Mouse (Mus musculus): Measurements from ENCODE around the gene Tmod3. TPM values are rescaled to one million over a fixed set of nuclear protein-coding genes. Genes with fewer than 3 reads are reported as not detected.

The Tmod3 gene
- polyA plus RNA-seq (2015; fragmentation: Nextera tagmentation; extraction: Ambion mirVana): 65.5 and 70.2 TPM in 2 replicates

DNA sequence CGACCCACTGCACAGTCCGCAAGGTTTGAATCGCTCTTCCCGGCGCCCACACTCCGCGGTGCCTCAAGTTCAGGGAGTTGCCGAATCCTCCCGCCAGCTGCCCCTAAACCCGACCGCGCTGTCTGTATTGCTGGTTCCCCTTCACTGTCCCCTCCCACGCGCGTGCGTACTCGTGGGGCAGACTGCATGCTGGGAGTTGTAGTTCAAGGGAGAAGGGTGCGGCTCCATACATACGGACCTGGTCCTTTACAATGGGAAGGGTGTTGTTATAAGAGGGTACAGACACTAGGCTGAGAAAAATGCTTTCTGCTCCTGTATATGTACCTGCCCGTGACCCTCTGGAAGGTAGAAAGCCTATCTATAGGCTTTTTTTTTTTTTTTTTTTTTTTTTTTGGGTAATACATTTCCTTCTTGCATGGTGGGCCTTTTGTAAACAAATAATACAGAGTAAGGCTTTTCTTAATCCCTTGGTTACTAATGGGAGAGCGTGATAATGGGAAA is at the start of gene Tmod3:
Tmod3 (minus strand) TSS at position 146 of the 501 bp plus-strand sequence.
- H3K9ac ChIP-seq (ENCODE audit: low read depth, low read length): peak within 1 kb of the TSS; percentile 83
- 2% methylated on average over 21 of the region's 21 CpGs for WGBS
- peak; percentile 92 for ATAC-seq
- no peaks in the 10 kb centered on the region for H3K9me3 ChIP-seq (ENCODE audit: control insufficient read depth)
- H3K4me1 ChIP-seq (replicated peaks; ENCODE audit: control insufficient read depth, insufficient read depth, low read length): peaks cover 3% of the 10 kb centered on the region; the same call in 1 of the 2 replicates
- H3K4me2 ChIP-seq (replicated peaks; ENCODE audit: low read depth): peak within 1 kb of the TSS; percentile 83
- H3K36me3 ChIP-seq (ENCODE audit: control insufficient read depth, insufficient read depth): no peaks in the 10 kb centered on the region
- peaks cover 7% of the 10 kb centered on the region for H3K27me3 ChIP-seq (replicated peaks; ENCODE audit: control insufficient read depth, insufficient read depth, low read length)
- TF ChIP-seq CTCF (IDR thresholded peaks at IDR 0.05; ENCODE audit: low read depth): no peak
- H3K27ac ChIP-seq (ENCODE audit: low read depth, low read length): peak within 1 kb of the TSS; percentile 94
- peak within 1 kb of the TSS; percentile 88 for H3K4me3 ChIP-seq (ENCODE audit: low read depth, low read length)

DNA sequence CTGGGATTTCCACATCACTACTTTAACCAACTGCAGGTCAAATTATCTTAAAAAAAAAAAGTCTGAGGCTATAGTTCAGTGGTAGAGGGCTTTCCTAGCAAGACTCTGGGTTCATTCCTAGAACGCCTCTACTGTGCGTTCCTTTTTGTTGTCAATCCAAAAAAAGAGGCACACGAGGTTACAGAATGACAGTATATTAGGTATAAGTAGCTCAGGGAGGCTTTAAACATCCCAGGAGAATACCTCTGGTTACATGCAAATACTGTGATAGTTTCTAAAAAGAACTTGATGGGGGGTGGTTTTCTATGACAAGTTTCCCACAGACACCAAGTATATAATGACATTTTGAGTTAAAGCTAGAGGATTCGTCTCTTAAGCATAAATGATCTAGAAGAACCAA is 48.0 kb upstream of the Tmod3 start:
- no peak overlapping the region for H3K4me2 ChIP-seq (replicated peaks; ENCODE audit: low read depth)
- H3K4me3 ChIP-seq (ENCODE audit: low read depth, low read length): no peak overlapping the region
- TF ChIP-seq CTCF (IDR thresholded peaks at IDR 0.05; ENCODE audit: low read depth): no peak
- H3K9ac ChIP-seq (ENCODE audit: low read depth, low read length): no peak overlapping the region
- H3K9me3 ChIP-seq (ENCODE audit: control insufficient read depth): no peaks in the 10 kb centered on the region
- no peaks in the 10 kb centered on the region for H3K4me1 ChIP-seq (replicated peaks; ENCODE audit: control insufficient read depth, insufficient read depth, low read length)
- peaks cover 21% of the 10 kb centered on the region for H3K27me3 ChIP-seq (replicated peaks; ENCODE audit: control insufficient read depth, insufficient read depth, low read length)
- no peak overlapping the region for H3K27ac ChIP-seq (ENCODE audit: low read depth, low read length)
- no peaks in the 10 kb centered on the region for H3K36me3 ChIP-seq (ENCODE audit: control insufficient read depth, insufficient read depth)
- no peak for ATAC-seq
- WGBS: 95% methylated on average over 4 of the region's 4 CpGs

DNA sequence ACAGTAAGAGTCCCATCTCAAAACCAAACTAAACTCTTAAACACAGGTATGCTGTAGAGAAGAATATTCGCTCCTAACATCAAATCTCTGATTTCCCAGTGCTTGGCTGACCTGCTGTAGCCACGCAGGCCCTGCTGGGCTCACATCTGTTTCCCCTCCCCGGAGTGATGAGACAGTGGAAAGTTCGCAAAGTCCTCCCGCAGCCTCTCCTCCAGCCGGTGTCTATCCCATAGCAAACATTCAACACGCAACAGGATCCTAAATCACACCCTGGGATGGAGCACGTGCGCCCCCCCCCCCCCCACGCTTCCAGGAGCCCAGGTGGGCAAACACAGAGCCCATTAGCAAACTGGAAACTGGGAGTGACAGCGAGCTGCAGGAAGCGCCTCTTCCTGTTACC is 42.1 kb upstream of the Tmod3 start:
- H3K4me2 ChIP-seq (replicated peaks; ENCODE audit: low read depth): peak overlapping the region; percentile 21; the same call in 1 of the 2 replicates
- no peak overlapping the region for H3K9ac ChIP-seq (ENCODE audit: low read depth, low read length)
- no peak overlapping the region for H3K4me3 ChIP-seq (ENCODE audit: low read depth, low read length)
- H3K27ac ChIP-seq (ENCODE audit: low read depth, low read length): no peak overlapping the region
- no peak for ATAC-seq
- no peak for TF ChIP-seq CTCF (IDR thresholded peaks at IDR 0.05; ENCODE audit: low read depth)
- no peaks in the 10 kb centered on the region for H3K27me3 ChIP-seq (replicated peaks; ENCODE audit: control insufficient read depth, insufficient read depth, low read length)
- H3K9me3 ChIP-seq (ENCODE audit: control insufficient read depth): no peaks in the 10 kb centered on the region
- no peaks in the 10 kb centered on the region for H3K36me3 ChIP-seq (ENCODE audit: control insufficient read depth, insufficient read depth)
- no peaks in the 10 kb centered on the region for H3K4me1 ChIP-seq (replicated peaks; ENCODE audit: control insufficient read depth, insufficient read depth, low read length)
- 13% methylated on average over 12 of the region's 12 CpGs for WGBS

DNA sequence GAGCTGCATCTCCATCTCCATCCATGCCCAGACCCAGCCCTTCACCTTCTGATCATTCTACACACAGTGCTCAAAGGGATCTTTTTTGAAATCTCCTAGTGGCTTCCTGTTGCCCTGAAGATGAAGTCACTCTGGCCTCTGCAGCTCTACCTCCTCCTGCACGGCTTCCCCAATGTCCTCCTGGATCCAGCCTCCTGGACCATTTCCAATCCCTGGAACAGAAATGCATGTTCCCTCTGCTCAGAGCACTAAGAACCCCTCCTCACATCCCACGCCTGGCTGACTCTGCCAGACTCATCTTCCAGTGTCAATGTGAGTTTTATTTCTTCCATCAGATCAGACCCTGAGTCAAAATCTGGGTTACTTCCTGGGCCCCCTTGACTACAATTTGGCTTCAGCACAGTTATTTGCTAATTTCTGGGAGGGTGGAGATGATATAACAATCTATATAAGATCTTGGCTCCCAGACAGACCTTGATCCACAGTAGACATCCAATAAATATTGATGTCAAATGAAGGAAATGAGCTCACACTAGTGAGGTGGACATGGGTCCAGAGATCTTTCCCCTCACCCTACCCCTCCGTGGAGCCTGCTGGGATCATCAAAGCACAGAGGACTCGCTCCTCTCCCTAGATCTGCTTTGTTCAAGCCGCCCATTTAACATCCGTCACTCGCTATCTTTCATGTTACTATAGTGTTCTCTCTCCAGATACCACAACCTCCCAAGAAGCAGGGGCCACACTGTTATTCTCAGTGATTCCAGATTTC is 40.9 kb upstream of the Tmod3 start:
- WGBS: 72% methylated on average over 7 of the region's 7 CpGs
- no peak for TF ChIP-seq CTCF (IDR thresholded peaks at IDR 0.05; ENCODE audit: low read depth)
- no peak overlapping the region for H3K27ac ChIP-seq (ENCODE audit: low read depth, low read length)
- no peaks in the 10 kb centered on the region for H3K36me3 ChIP-seq (ENCODE audit: control insufficient read depth, insufficient read depth)
- no peak overlapping the region for H3K9ac ChIP-seq (ENCODE audit: low read depth, low read length)
- no peaks in the 10 kb centered on the region for H3K4me1 ChIP-seq (replicated peaks; ENCODE audit: control insufficient read depth, insufficient read depth, low read length)
- no peak for ATAC-seq
- H3K27me3 ChIP-seq (replicated peaks; ENCODE audit: control insufficient read depth, insufficient read depth, low read length): no peaks in the 10 kb centered on the region
- no peak overlapping the region for H3K4me3 ChIP-seq (ENCODE audit: low read depth, low read length)
- no peaks in the 10 kb centered on the region for H3K9me3 ChIP-seq (ENCODE audit: control insufficient read depth)
- no peak overlapping the region for H3K4me2 ChIP-seq (replicated peaks; ENCODE audit: low read depth)

DNA sequence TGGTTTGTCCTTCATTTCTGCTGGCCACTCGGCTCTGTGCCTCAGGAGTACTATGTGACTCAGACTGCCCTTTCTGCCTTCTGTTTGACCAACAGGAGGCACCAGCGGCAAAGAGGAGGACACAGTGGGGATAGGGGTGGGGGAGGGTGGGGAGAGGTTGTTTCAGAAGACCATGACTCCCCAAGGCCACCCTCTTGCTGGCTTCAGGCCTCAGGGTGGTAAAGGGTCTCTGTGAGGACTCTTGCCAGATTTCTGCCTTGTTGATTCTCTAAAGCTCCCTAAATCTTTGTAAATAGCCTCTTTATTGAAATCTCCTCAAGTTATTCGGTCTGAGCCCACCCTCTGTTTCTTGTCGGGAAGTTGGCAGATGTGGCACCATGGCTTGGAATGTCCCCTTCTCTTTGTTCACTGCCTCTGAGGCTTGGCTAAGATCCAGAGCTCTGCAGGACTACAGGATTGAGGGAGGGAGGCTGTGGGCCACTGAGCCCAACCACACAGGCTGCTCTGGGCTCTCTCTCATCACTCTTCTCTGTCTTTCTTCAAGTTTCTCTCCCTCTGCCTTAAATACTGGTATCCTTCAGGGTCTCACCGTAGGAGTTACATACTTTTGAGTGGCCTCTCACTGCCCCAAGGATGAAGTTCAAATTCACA is 39.9 kb upstream of the Tmod3 start:
- H3K27ac ChIP-seq (ENCODE audit: low read depth, low read length): no peak overlapping the region
- no peaks in the 10 kb centered on the region for H3K36me3 ChIP-seq (ENCODE audit: control insufficient read depth, insufficient read depth)
- no peak overlapping the region for H3K4me2 ChIP-seq (replicated peaks; ENCODE audit: low read depth)
- 48% methylated on average over 5 of the region's 5 CpGs for WGBS
- H3K9me3 ChIP-seq (ENCODE audit: control insufficient read depth): no peaks in the 10 kb centered on the region
- ATAC-seq: no peak
- no peak overlapping the region for H3K9ac ChIP-seq (ENCODE audit: low read depth, low read length)
- H3K4me3 ChIP-seq (ENCODE audit: low read depth, low read length): no peak overlapping the region
- peak; percentile 44 for TF ChIP-seq CTCF (IDR thresholded peaks at IDR 0.05; ENCODE audit: low read depth)
- no peaks in the 10 kb centered on the region for H3K27me3 ChIP-seq (replicated peaks; ENCODE audit: control insufficient read depth, insufficient read depth, low read length)
- no peaks in the 10 kb centered on the region for H3K4me1 ChIP-seq (replicated peaks; ENCODE audit: control insufficient read depth, insufficient read depth, low read length)

DNA sequence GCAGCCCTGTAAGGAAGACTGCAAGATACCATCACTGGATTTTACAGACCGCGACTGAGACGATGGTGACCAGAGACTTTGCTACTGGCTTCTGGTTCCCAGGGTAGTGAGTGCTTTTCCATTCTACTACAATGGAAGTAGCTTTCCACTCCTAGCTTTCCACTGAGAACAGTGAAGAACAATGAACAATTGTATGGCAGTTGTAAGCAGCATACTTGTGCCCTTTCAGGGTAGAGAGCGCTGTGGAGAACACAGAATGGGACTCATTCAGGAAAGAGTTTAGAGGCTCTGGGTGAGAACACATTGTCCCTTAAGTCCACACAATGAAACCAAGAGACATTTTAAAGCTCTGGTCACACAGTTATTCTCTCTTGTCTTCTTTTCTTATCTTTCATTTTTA is 38.1 kb upstream of the Tmod3 start:
- no peak overlapping the region for H3K4me2 ChIP-seq (replicated peaks; ENCODE audit: low read depth)
- no peaks in the 10 kb centered on the region for H3K36me3 ChIP-seq (ENCODE audit: control insufficient read depth, insufficient read depth)
- H3K4me1 ChIP-seq (replicated peaks; ENCODE audit: control insufficient read depth, insufficient read depth, low read length): no peaks in the 10 kb centered on the region
- no peaks in the 10 kb centered on the region for H3K27me3 ChIP-seq (replicated peaks; ENCODE audit: control insufficient read depth, insufficient read depth, low read length)
- H3K4me3 ChIP-seq (ENCODE audit: low read depth, low read length): no peak overlapping the region
- H3K9me3 ChIP-seq (ENCODE audit: control insufficient read depth): no peaks in the 10 kb centered on the region
- WGBS: 79% methylated on average over 4 of the region's 4 CpGs
- H3K9ac ChIP-seq (ENCODE audit: low read depth, low read length): no peak overlapping the region
- no peak for ATAC-seq
- H3K27ac ChIP-seq (ENCODE audit: low read depth, low read length): no peak overlapping the region
- TF ChIP-seq CTCF (IDR thresholded peaks at IDR 0.05; ENCODE audit: low read depth): no peak

All from intestine, postnatal 0 days (tissue).